Mouse (Mus musculus) small intestine, adult 2 months (tissue): ENCODE results near the gene Ero1l.

ENCODE experiments used
- CTCF ChIP-seq: fragments of 200-500 bp; IDR thresholded peaks from 2 replicates; pipeline ENCODE4 v1.5.1; 2012; ENCODE audit warnings: low read depth, mild to moderate bottlenecking, control low read depth, inconsistent platforms, low read length, moderate library complexity, mixed read lengths; ENCODE audit not compliant: insufficient replicate concordance, insufficient read length; ENCODE audit errors: extremely low read depth
- POLR2A ChIP-seq: fragments of 200-500 bp; IDR thresholded peaks from 2 replicates; pipeline ENCODE4 v1.6.1; 2012; ENCODE audit warnings: low read depth, mild to moderate bottlenecking, control low read depth, inconsistent platforms, low read length, moderate library complexity

- TF ChIP-seq POLR2A: no peak
- no peak for TF ChIP-seq CTCF
Measured at GRCm38 (mm10) chr14:45310101-45310500, 8.5 kb downstream of the Ero1l start.
